10 mouse cellular contexts compared by ENCODE assay signal in the genomic region with DNA sequence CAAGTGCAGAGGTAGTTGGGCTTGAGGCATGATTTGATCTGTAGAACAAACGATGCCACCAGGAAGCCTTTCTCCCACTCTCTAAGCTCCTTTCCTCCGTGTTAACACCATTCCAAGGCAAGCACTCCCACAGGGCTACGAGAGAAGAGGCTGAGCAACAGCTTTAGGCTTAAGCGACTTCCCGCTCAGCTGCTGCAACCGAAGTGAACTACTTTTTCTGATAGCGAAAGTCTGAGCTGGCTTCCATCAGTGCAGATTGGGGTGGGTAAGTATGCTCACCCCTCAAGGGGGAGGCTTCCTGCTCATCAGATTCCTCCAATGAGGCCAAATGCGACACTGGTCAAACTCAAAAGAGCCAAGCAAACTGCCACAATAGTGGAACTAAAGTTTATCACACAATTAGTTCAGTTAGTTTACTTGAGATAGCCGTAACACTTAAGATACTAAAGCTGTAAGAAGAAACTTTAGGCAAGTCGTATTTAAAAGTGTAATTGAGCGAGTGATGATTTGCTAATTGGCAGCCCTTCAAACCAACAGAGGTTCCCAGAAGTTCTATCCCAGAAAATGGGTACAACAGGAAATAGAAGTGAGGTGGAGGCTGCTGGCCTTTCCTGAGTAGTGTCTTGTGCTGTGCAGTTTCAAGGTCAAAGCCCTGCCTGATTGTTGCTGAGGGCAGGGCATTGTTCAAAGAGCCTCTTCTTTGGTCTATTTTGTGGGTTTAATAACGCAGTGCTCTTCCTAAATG.
A peak's percentile ranks its signal among the peaks of the same experiment; 100 is the strongest.
DNase-seq lines count a peak whose midpoint lies in the region; ATAC-seq and TF ChIP-seq lines count a peak whose summit lies in the region.
"Had no signal": no experiment of that assay in that cellular context is flagged by ENCODE, and none has a peak within 500 bp of the region (broad histone marks: within the 10 kb centered on the region; RNA-seq: fewer than 3 reads in every experiment).

No protein-coding gene starts in this region.

- intact Hi-C loops in heart, postnatal 36 days (cut with DNase I): no loop called here
- intact Hi-C loops in left cerebral cortex, adult 2 months (cut with DNase I): no loop called here

- H3K4me3 ChIP-seq in heart, embryonic 12.5 days: no peak overlapping the region
- H3K4me3 ChIP-seq in forebrain, embryonic 16.5 days (replicated peaks; ENCODE audit: low read length): no peak overlapping the region
- H3K4me3 ChIP-seq in left cerebral cortex, adult 2 months: no peak overlapping the region
- H3K4me3 ChIP-seq: limb, embryonic 12.5 days had no signal

- H3K4me1 ChIP-seq in heart, embryonic 12.5 days (replicated peaks): peaks cover 26% of the 10 kb centered on the region
- H3K4me1 ChIP-seq in forebrain, embryonic 16.5 days (replicated peaks; ENCODE audit: control insufficient read depth, insufficient read depth, low read length): peaks cover 13% of the 10 kb centered on the region

- H3K9ac ChIP-seq in heart, embryonic 12.5 days: 0 out of 2 replicates have a peak overlapping the region, but pooled peaks have one; percentile 11
- no peak overlapping the region for H3K9ac ChIP-seq in forebrain, embryonic 16.5 days (replicated peaks; ENCODE audit: low read depth, low read length)
- H3K9ac ChIP-seq: limb, embryonic 12.5 days had no signal

- H3K27ac ChIP-seq in heart, embryonic 12.5 days (ENCODE audit: poor library complexity, severe bottlenecking): peak overlapping the region; percentile 59
- no peak overlapping the region for H3K27ac ChIP-seq in forebrain, embryonic 16.5 days (ENCODE audit: low read length)
- no peak overlapping the region for H3K27ac ChIP-seq in left cerebral cortex, adult 2 months
- H3K27ac ChIP-seq: limb, embryonic 12.5 days had no signal

- H3K36me3 ChIP-seq in heart, embryonic 12.5 days: no peaks in the 10 kb centered on the region
- no peaks in the 10 kb centered on the region for H3K36me3 ChIP-seq in forebrain, embryonic 16.5 days (ENCODE audit: control insufficient read depth, insufficient read depth)
- H3K36me3 ChIP-seq: limb, embryonic 12.5 days had no signal

- DNase-seq in heart, postnatal 36 days: no peak
- peak; percentile 40 for DNase-seq in Muller cell, postnatal 12 days (ENCODE audit: inconsistent ontology term)
- peak; percentile 4 for DNase-seq in lung, postnatal 36 days
- DNase-seq in testis, postnatal 14 days (ENCODE audit: low spot score): no peak
- DNase-seq in left cerebral cortex, adult 2 months (ENCODE audit: extremely low spot score in 1 of 2, low spot score in 2 of 2): no peak
- DNase-seq in layer of hippocampus, adult 9-11 months: no peak
- DNase-seq: right cerebral cortex, postnatal 25 days had no signal

- peak overlapping the region; percentile 48 for H3K4me2 ChIP-seq in heart, embryonic 12.5 days
- H3K4me2 ChIP-seq in forebrain, embryonic 16.5 days (ENCODE audit: low read length): peak overlapping the region; percentile 20
- H3K4me2 ChIP-seq: limb, embryonic 12.5 days had no signal

- 14% methylated on average over 12 of the region's 12 CpGs for WGBS in heart, embryonic 12.5 days
- WGBS in forebrain, embryonic 16.5 days: 8% methylated on average over 12 of the region's 12 CpGs

- no peaks in the 10 kb centered on the region for H3K27me3 ChIP-seq in heart, embryonic 12.5 days (replicated peaks)
- no peaks in the 10 kb centered on the region for H3K27me3 ChIP-seq in forebrain, embryonic 16.5 days (replicated peaks; ENCODE audit: control insufficient read depth, insufficient read depth, low read length)
- H3K27me3 ChIP-seq: limb, embryonic 12.5 days had no signal

- no peaks in the 10 kb centered on the region for H3K9me3 ChIP-seq in heart, embryonic 12.5 days (replicated peaks)
- no peaks in the 10 kb centered on the region for H3K9me3 ChIP-seq in forebrain, embryonic 16.5 days (ENCODE audit: control insufficient read depth, low read length)
- H3K9me3 ChIP-seq: limb, embryonic 12.5 days had no signal

- no peak for TF ChIP-seq CTCF in left cerebral cortex, adult 2 months (IDR thresholded peaks at IDR 0.05)

- ATAC-seq in heart, embryonic 12.5 days (ENCODE audit: insufficient number of reproducible peaks, low FRiP score): peak; percentile 36; the same call in 1 of the 2 replicates
- ATAC-seq in forebrain, embryonic 16.5 days: peak; percentile 26

Comparison
In these comparisons a context has a peak if more than half of its experiments do, and no peak if none do; other contexts are left out.
1. DNase-seq: peak in Muller cell, postnatal 12 days (single experiment) and lung, postnatal 36 days (single experiment); none in heart, postnatal 36 days (0 of 2), testis, postnatal 14 days (single experiment), left cerebral cortex, adult 2 months (0 of 2) and layer of hippocampus, adult 9-11 months (single experiment).